In the genomic region with DNA sequence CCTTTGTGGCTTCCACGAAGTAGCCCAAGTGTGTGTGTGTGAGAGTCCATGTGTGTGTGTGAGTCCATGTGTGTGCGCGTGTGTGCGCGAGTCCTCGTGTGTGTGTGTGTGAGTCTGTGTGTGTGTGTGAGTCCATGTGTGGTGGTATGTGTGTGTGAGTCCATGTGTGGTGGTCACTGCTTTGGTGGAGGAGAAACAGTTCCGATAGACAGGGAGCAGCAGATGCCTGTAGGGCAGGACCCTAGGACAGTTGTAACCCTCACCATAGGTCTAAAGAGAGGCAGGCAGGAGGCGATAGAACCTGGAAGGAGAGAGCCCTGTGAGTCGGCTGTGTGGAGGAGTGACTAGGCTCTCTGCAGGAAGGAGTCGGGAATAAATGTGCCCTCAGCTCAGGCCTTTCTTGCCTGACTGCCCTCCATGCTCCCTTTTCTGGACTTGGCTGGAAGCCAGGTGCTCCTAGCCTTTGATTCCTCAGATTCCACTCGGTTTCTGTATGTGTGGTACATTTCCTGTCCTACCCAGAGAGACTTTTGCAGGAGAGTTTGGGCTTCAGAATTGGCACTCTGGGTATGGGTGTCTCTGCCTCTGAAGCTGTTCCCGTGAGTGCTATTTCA, we compare ENCODE assay signal across 10 mouse cellular contexts. TPM values are rescaled to one million over a fixed set of nuclear protein-coding genes. Genes with fewer than 3 reads are reported as not detected.
DNase-seq lines count a peak whose midpoint lies in the region; ATAC-seq lines count a peak whose summit lies in the region.
"Had no signal": no experiment of that assay in that cellular context is flagged by ENCODE, and none has a peak within 500 bp of the region (broad histone marks: within the 10 kb centered on the region; RNA-seq: fewer than 3 reads in every experiment).

No protein-coding gene starts in this region.

- H3K4me3 ChIP-seq in lung, embryonic 15.5 days: no peak overlapping the region
- H3K4me3 ChIP-seq in forebrain, embryonic 15.5 days: no peak overlapping the region
- H3K4me3 ChIP-seq in limb, embryonic 13.5 days: no peak overlapping the region

- H3K36me3 ChIP-seq in lung, embryonic 15.5 days: peaks cover 4% of the 10 kb centered on the region; the same call in 1 of the 2 replicates
- H3K36me3 ChIP-seq in forebrain, embryonic 15.5 days: no peaks in the 10 kb centered on the region; the same call in 1 of the 2 replicates
- H3K36me3 ChIP-seq in limb, embryonic 13.5 days: peaks cover 23% of the 10 kb centered on the region

- H3K27me3 ChIP-seq in lung, embryonic 15.5 days: no peaks in the 10 kb centered on the region
- H3K27me3 ChIP-seq in forebrain, embryonic 15.5 days: no peaks in the 10 kb centered on the region
- H3K27me3 ChIP-seq in limb, embryonic 13.5 days: no peaks in the 10 kb centered on the region
- H3K27me3 ChIP-seq: CH12.LX had no signal

- H3K27ac ChIP-seq in lung, embryonic 15.5 days: peak overlapping the region; percentile 43
- no peak overlapping the region for H3K27ac ChIP-seq in forebrain, embryonic 15.5 days (replicated peaks)
- peak overlapping the region; percentile 22; the same call in 1 of the 2 replicates for H3K27ac ChIP-seq in limb, embryonic 13.5 days

- H3K9ac ChIP-seq in lung, embryonic 15.5 days: no peak overlapping the region
- H3K9ac ChIP-seq in forebrain, embryonic 15.5 days (replicated peaks): no peak overlapping the region
- no peak overlapping the region for H3K9ac ChIP-seq in limb, embryonic 13.5 days

- H3K4me1 ChIP-seq in lung, embryonic 15.5 days: peaks cover 18% of the 10 kb centered on the region
- H3K4me1 ChIP-seq in forebrain, embryonic 15.5 days: 0 out of 2 replicates have a peak, but pooled peaks cover 2% of the 10 kb centered on the region
- peaks cover 5% of the 10 kb centered on the region for H3K4me1 ChIP-seq in limb, embryonic 13.5 days

- DNase-seq in cerebellum, postnatal 25 days: peak; percentile 22 to 45
- DNase-seq in cerebellum, adult 11-12 months: no peak
- no peak for DNase-seq in lung, adult 18-20 months
- no peak for DNase-seq in embryo, embryonic 10.5 days (ENCODE audit: low spot score)
- no peak for DNase-seq in yolk sac, embryonic 10.5 days (ENCODE audit: low spot score)
- DNase-seq: thymus, adult 2 months had no signal

- H3K4me2 ChIP-seq in lung, embryonic 15.5 days: no peak overlapping the region
- no peak overlapping the region for H3K4me2 ChIP-seq in forebrain, embryonic 15.5 days (replicated peaks)
- no peak overlapping the region for H3K4me2 ChIP-seq in limb, embryonic 13.5 days (replicated peaks)

- no peaks in the 10 kb centered on the region for H3K9me3 ChIP-seq in lung, embryonic 15.5 days
- H3K9me3 ChIP-seq in forebrain, embryonic 15.5 days: no peaks in the 10 kb centered on the region
- no peaks in the 10 kb centered on the region for H3K9me3 ChIP-seq in limb, embryonic 13.5 days

- ATAC-seq in lung, embryonic 15.5 days (ENCODE audit: borderline replicate concordance, extremely low read depth, low FRiP score, low TSS enrichment): peak; percentile 49; the same call in 1 of the 2 replicates
- ATAC-seq in forebrain, embryonic 15.5 days (replicated peaks): 0 out of 2 replicates have a peak, but pooled peaks have one; percentile 36
- ATAC-seq in limb, embryonic 13.5 days (ENCODE audit: low FRiP score, low read depth): no peak

- 63% methylated on average over 12 of the region's 12 CpGs for WGBS in lung, embryonic 15.5 days
- WGBS in forebrain, embryonic 15.5 days: 76% methylated on average over 12 of the region's 12 CpGs
- 76% methylated on average over 12 of the region's 12 CpGs for WGBS in limb, embryonic 13.5 days

RNA-seq across cellular contexts. Expression of gene Gpr18, which starts 5.0 kb away (rescaled TPM):
- 0.10 and 0.55 TPM in 2 replicates for polyA plus RNA-seq in lung, embryonic 15.5 days (2015; fragmentation: Nextera tagmentation; extraction: Ambion mirVana)
- 0.17 and 0.29 TPM in 2 replicates for polyA plus RNA-seq in forebrain, embryonic 15.5 days (2015; fragmentation: Nextera tagmentation; extraction: Ambion mirVana)
- 0.20 and 0.37 TPM in 2 replicates for polyA plus RNA-seq in limb, embryonic 13.5 days (2015; fragmentation: Nextera tagmentation; extraction: Ambion mirVana)

RNA-seq across cellular contexts. Expression of gene Ubac2, which starts 42.2 kb away (rescaled TPM):
- polyA plus RNA-seq in lung, embryonic 15.5 days (2015; fragmentation: Nextera tagmentation; extraction: Ambion mirVana): 60.3 and 60.4 TPM in 2 replicates
- polyA plus RNA-seq in forebrain, embryonic 15.5 days (2015; fragmentation: Nextera tagmentation; extraction: Ambion mirVana): 51.8 and 53.5 TPM in 2 replicates
- 69.2 and 71.6 TPM in 2 replicates for polyA plus RNA-seq in limb, embryonic 13.5 days (2015; fragmentation: Nextera tagmentation; extraction: Ambion mirVana)

RNA-seq across cellular contexts. Expression of gene Gpr183, which starts 44.4 kb away (rescaled TPM):
- polyA plus RNA-seq in lung, embryonic 15.5 days (2015; fragmentation: Nextera tagmentation; extraction: Ambion mirVana): 2.9 and 3.2 TPM in 2 replicates
- polyA plus RNA-seq in forebrain, embryonic 15.5 days (2015; fragmentation: Nextera tagmentation; extraction: Ambion mirVana): 0.98 and 1.6 TPM in 2 replicates
- 3.2 and 4.9 TPM in 2 replicates for polyA plus RNA-seq in limb, embryonic 13.5 days (2015; fragmentation: Nextera tagmentation; extraction: Ambion mirVana)

Comparison
In these comparisons a context has a peak if more than half of its experiments do, and no peak if none do; other contexts are left out.
1. DNase-seq: peak in cerebellum, postnatal 25 days (2 of 2); none in cerebellum, adult 11-12 months (single experiment), lung, adult 18-20 months (0 of 2), embryo, embryonic 10.5 days (single experiment) and yolk sac, embryonic 10.5 days (single experiment).